Mouse (Mus musculus) thymus, postnatal 4 days (tissue): ENCODE measurements around the gene Ttc27.

ENCODE experiments used
- DNase-seq: peaks from one replicate; pipeline ENCODE4 v3.0.0; 2021

Gene Ttc27

GRCm38 (mm10) chr17:74888836-74889534, 171.5 kb downstream of the Ttc27 start:
- no peak for DNase-seq

DNA sequence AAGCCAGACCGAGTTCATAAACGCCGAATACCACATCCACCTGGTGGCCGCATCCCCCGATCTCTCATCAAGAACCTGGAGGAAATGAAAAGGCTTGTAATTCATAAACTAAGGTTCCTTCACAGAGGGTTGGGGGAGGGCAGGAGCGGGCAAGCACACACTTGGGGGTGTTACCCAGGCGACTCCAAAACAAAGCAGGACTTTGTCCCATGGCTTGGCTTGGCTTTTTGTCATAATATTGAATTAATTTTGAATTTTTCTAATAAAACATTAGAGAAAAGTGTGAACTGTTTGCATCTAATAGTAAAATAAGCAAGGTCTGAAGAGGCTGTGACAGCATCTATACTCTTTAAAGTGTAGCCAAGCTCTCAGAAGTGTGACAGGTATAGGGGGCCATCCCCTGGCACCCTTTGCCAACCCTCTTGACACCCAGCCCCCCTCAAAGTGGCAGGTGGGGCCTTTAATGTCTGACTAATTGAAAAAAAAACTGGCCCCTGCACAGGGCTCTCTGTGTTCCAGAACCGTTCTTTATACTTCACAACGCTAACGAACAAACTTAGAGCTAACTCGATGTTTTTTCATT, 172.1 kb downstream of the Ttc27 start:
- DNase-seq: no peak

GRCm38 (mm10) chr17:74902453-74902852, 184.9 kb downstream of the Ttc27 start:
- DNase-seq: no peak

GRCm38 (mm10) chr17:74903411-74904331, 186.1 kb downstream of the Ttc27 start:
- DNase-seq: peak; percentile 31

DNA sequence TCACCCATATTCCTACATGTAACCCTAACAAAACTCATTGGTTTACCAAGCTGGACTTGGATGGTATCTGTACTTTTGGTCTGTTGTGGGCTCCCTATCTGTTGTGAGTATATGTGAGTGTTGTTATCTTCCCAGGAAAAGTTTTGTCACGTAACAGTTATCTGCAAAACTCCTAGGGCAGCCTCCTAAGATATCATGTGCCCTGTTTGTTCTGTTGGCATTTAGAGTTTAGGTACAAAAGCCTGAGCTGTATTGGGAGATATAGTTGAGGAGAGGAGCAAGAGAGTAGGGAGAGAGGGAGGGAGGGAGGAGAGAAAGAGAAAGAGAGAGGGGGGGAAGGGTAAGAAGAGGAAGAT, 186.8 kb downstream of the Ttc27 start:
- no peak for DNase-seq

DNA sequence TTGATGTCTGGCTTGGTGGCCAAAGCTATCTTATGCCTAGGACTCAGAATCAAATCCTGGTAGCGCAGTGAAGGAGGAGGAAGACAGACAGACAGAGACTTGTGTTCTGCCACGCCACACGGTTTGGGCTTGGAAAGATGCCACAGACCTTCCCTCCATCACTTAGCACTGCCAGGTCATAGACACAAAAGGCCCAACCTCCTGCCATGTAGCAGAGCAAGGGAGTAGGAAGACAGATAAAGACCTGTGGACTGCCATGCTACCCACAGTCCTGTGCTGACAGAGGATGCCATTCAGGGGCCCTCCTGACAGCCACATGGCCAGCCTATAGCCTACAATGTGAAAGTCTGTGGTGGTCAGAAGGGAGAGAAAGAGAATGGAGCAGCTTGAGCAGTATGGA, 187.4 kb downstream of the Ttc27 start:
- no peak for DNase-seq

DNA sequence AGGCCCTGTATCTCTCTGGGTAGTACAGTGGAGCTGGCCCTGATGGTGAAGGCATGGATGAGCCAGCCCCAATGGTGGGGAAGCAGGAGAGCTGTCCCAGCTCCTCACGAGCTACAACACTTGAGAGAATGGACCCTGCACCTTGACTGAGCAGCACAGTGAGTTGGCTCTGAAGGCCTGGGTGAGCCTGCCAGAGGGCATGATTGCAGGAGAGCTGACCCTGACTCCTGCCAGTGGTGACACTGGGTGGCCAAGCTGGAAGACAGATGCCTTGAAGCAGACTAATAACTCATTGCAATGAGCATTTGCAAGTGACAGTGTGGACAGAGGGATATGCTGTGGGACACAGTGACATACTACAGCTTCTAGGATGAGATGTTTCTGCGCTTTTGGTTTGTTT, 195.5 kb downstream of the Ttc27 start:
- DNase-seq: no peak
